Mouse (Mus musculus): Measurements from ENCODE around the gene Gm973.

GRCm38 (mm10) chr1:59534976-59535810 is 19.1 kb downstream of the Gm973 start:
- TF ChIP-seq CTCF (conservative IDR thresholded peaks at IDR 0.05; ENCODE audit: low read length) (no peak), NANOG (IDR thresholded peaks at IDR 0.05; ENCODE audit: borderline replicate concordance, low read length) (no peak)
